Mouse (Mus musculus) CH12.LX (cell line): ENCODE results near the gene Pkp4.

ENCODE experiments used
- CHD1 ChIP-seq: IDR thresholded peaks from 2 replicates; pipeline ENCODE4 v1.6.1; 2012; ENCODE audit warnings: low read depth, low read length, improper control_type of control experiment, inconsistent platforms
- CTCF ChIP-seq, 2 experiments: IDR thresholded peaks in 1 of 2; conservative IDR thresholded peaks in 1 of 2; 2 replicates each; pipeline ENCODE4 v1.5.1; 2011 to 2012; ENCODE audit warnings: low read depth in 2 of 2, low read length in 2 of 2, improper control_type of control experiment in 1 of 2, inconsistent platforms in 1 of 2, mild to moderate bottlenecking in 1 of 2, moderate library complexity in 1 of 2
- EP300 ChIP-seq: IDR thresholded peaks from 2 replicates; pipeline ENCODE4 v1.6.1; 2011; ENCODE audit warnings: low read length, improper control_type of control experiment
- ETS1 ChIP-seq: conservative IDR thresholded peaks from 2 replicates; pipeline ENCODE4 v1.6.1; 2012; ENCODE audit warnings: low read depth, mild to moderate bottlenecking, inconsistent platforms, low read length, improper control_type of control experiment, moderate library complexity
- JUN ChIP-seq: IDR thresholded peaks from 2 replicates; pipeline ENCODE4 v1.6.1; 2011; ENCODE audit warnings: low read depth, mild to moderate bottlenecking, low read length, improper control_type of control experiment, moderate library complexity; ENCODE audit not compliant: insufficient read depth
- JUND ChIP-seq: conservative IDR thresholded peaks from 2 replicates; pipeline ENCODE4 v1.6.1; 2011; ENCODE audit warnings: low read depth, low read length, improper control_type of control experiment
- MAFK ChIP-seq: IDR thresholded peaks from 2 replicates; pipeline ENCODE4 v1.6.1; 2011; ENCODE audit warnings: low read length, improper control_type of control experiment; ENCODE audit not compliant: insufficient replicate concordance
- MAX ChIP-seq: IDR thresholded peaks from 2 replicates; pipeline ENCODE4 v1.6.1; 2011; ENCODE audit warnings: low read length, improper control_type of control experiment
- NELFE ChIP-seq: IDR thresholded peaks from 2 replicates; pipeline ENCODE4 v1.6.1; 2011; ENCODE audit warnings: low read depth, low read length, improper control_type of control experiment
- POLR2A ChIP-seq: IDR thresholded peaks from 2 replicates; pipeline ENCODE4 v1.6.1; 2011; ENCODE audit warnings: low read depth, mild to moderate bottlenecking, improper control_type of control experiment, low read length
- RCOR1 ChIP-seq: conservative IDR thresholded peaks from 2 replicates; pipeline ENCODE4 v1.6.1; 2012; ENCODE audit warnings: low read depth, mild to moderate bottlenecking, inconsistent platforms, low read length, improper control_type of control experiment
- SIN3A ChIP-seq: IDR thresholded peaks from 2 replicates; pipeline ENCODE4 v1.6.1; 2012; ENCODE audit warnings: low read length, improper control_type of control experiment, inconsistent platforms
- TCF12 ChIP-seq: IDR thresholded peaks from 2 replicates; pipeline ENCODE4 v1.6.1; 2014; ENCODE audit warnings: low read depth, mild to moderate bottlenecking, inconsistent platforms, low read length, improper control_type of control experiment
- USF1 ChIP-seq: IDR thresholded peaks from 2 replicates; pipeline ENCODE4 v1.6.1; 2014; ENCODE audit warnings: low read depth, mild to moderate bottlenecking, inconsistent platforms, low read length, improper control_type of control experiment

GRCm38 (mm10) chr2:59299831-59300230 lies 139.2 kb downstream of the Pkp4 start:
- no peak for TF ChIP-seq POLR2A
- no peak for TF ChIP-seq SIN3A
- no peak for TF ChIP-seq JUND
- TF ChIP-seq EP300, result no peak
- TF ChIP-seq CHD1, result no peak
- TF ChIP-seq JUN, result no peak
- TF ChIP-seq RCOR1, result no peak
- no peak for TF ChIP-seq MAX
- no peak for TF ChIP-seq CTCF (conservative IDR thresholded peaks at IDR 0.05 in 1 of 2, IDR thresholded peaks at IDR 0.05 in 1 of 2; ENCODE audit: low read depth in 2 of 2, low read length in 2 of 2)
- TF ChIP-seq NELFE, result no peak
- TF ChIP-seq TCF12, result no peak
- TF ChIP-seq ETS1, result no peak
- TF ChIP-seq MAFK, result no peak
- no peak for TF ChIP-seq USF1
